Mouse (Mus musculus): ENCODE results near the gene Abcc4. TPM values are rescaled to one million over a fixed set of nuclear protein-coding genes. Genes with fewer than 3 reads are reported as not detected.

Abcc4 gene
- 3.7 and 4.6 TPM in 2 replicates for polyA plus RNA-seq (2015; fragmentation: Nextera tagmentation; extraction: Ambion mirVana)

DNA sequence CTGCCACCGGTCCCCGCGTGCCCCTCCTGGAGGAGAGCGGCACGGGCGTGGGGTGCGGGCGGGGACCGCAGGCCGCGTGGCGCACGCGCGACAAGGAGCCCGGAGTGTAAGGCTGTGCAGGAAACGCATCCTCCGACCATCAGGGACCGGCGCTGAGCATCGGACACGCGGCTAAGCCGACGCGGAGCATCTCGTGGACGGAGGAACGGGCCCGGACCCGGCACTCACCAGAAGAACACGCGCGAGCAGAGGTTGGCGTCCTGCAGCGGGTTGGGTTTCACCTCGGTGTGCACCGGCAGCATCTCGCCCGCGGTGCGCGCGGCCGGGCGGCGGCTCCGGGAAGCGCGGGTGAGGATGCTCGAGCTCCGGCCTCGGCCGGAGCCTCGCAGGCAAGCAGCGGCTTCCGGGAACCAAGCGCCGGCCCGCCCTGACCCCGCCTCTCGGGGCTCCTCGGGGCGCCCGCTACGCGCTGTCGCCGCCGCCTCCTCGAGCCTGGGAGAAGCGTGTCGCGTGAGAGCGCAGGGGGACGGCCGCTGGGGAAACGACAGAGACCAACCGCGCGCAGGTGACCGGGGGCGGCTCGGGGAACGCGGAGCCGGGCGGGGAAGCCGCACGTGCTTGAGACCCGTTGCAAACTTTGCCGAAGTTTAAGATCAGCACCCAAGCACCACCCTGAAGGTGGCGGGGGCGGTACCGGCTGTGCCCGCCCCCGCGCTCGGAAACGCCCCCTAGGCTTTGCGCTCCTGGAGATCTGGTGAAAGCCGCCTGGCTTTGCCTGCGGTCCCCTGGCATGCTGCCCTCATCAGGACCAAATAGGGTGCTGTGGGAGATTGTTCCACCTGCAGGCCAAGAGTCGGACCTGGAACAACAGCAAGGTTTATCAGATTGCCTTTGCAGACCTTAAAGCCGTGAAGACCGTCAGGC, at the start of gene Abcc4:
Abcc4 (minus strand) TSS at position 412 of the 924 bp plus-strand sequence.

Small RNA genes within 50 kb of the gene (microRNA-seq; reads per million reads assigned to microRNA genes)
- not detected for gene Mir6391

Other genes starting within 250 kb of the Abcc4 start
- 28.9 and 31.9 TPM in 2 replicates for gene Cldn10, start 81.7 kb upstream of the Abcc4 start, polyA plus RNA-seq (2015; fragmentation: Nextera tagmentation; extraction: Ambion mirVana)
- 6.8 and 6.9 TPM in 2 replicates for gene Dzip1, start 219.2 kb upstream of the Abcc4 start, polyA plus RNA-seq (2015; fragmentation: Nextera tagmentation; extraction: Ambion mirVana)
- 30.5 and 37.8 TPM in 2 replicates for gene Dnajc3, start 231.8 kb upstream of the Abcc4 start, polyA plus RNA-seq (2015; fragmentation: Nextera tagmentation; extraction: Ambion mirVana)

Data from urinary bladder, postnatal 0 days (tissue).